ENCODE assay signal across 26 mouse cellular contexts in genomic region chr11:29352214-29352613, GRCm38 (mm10). TPM values are rescaled to one million over a fixed set of nuclear protein-coding genes. Genes with fewer than 3 reads are reported as not detected.
DNase-seq lines count a peak whose midpoint lies in the region; ATAC-seq lines count a peak whose summit lies in the region.
"Had no signal": no experiment of that assay in that cellular context is flagged by ENCODE, and none has a peak within 500 bp of the region (broad histone marks: within the 10 kb centered on the region; RNA-seq: fewer than 3 reads in every experiment).

No protein-coding gene starts in this region.

- H3K27ac ChIP-seq in heart, embryonic 11.5 days (ENCODE audit: low read depth, low read length): no peak overlapping the region
- H3K27ac ChIP-seq: embryonic facial prominence, embryonic 13.5 days; forebrain, embryonic 10.5 days; forebrain, embryonic 15.5 days; left cerebral cortex, adult 2 months; limb, embryonic 12.5 days; liver, embryonic 15.5 days; midbrain, embryonic 15.5 days had no signal

- H3K27me3 ChIP-seq in heart, embryonic 11.5 days (ENCODE audit: control insufficient read depth, insufficient read depth, low read length): no peaks in the 10 kb centered on the region
- H3K27me3 ChIP-seq: embryonic facial prominence, embryonic 13.5 days; forebrain, embryonic 15.5 days; limb, embryonic 12.5 days; liver, embryonic 15.5 days; midbrain, embryonic 15.5 days had no signal

- no peaks in the 10 kb centered on the region for H3K4me1 ChIP-seq in heart, embryonic 11.5 days (ENCODE audit: control insufficient read depth, insufficient read depth, low read length)
- H3K4me1 ChIP-seq: embryonic facial prominence, embryonic 13.5 days; forebrain, embryonic 10.5 days; forebrain, embryonic 15.5 days; limb, embryonic 12.5 days; liver, embryonic 15.5 days; midbrain, embryonic 15.5 days had no signal

- no peak overlapping the region for H3K4me3 ChIP-seq in heart, embryonic 11.5 days (ENCODE audit: low read depth, low read length)
- H3K4me3 ChIP-seq: embryonic facial prominence, embryonic 13.5 days; forebrain, embryonic 10.5 days; forebrain, embryonic 15.5 days; left cerebral cortex, adult 2 months; limb, embryonic 12.5 days; liver, embryonic 15.5 days; midbrain, embryonic 15.5 days had no signal

- DNase-seq in 3T3-L1 (ENCODE audit: low read depth, low spot score): peak; percentile 30
- DNase-seq in brain, adult 2 months (ENCODE audit: low read depth, low spot score): peak; percentile 83
- peak; percentile 25 for DNase-seq in cerebellum, adult 8-10 months
- peak; percentile 17 to 49 for DNase-seq in cerebellum, postnatal 25 days
- no peak for DNase-seq in ovary, postnatal 36 days (ENCODE audit: low spot score)
- DNase-seq in spleen, adult 12 weeks (ENCODE audit: low spot score): no peak
- DNase-seq: adrenal gland, adult 2 months; adrenal gland, postnatal 36 days; B cell, adult 2 months; embryo, embryonic 11 days; gastrocnemius, postnatal 10 days; kidney, postnatal 14 days; lung, embryonic 14.5 days; lung, postnatal 14 days; right cerebral cortex, postnatal 4 days; thymus, postnatal 4 days had no signal

- no peaks in the 10 kb centered on the region for H3K9me3 ChIP-seq in heart, embryonic 11.5 days (replicated peaks; ENCODE audit: control insufficient read depth, low read length)
- H3K9me3 ChIP-seq: embryonic facial prominence, embryonic 13.5 days; forebrain, embryonic 10.5 days; forebrain, embryonic 15.5 days; limb, embryonic 12.5 days; liver, embryonic 15.5 days; midbrain, embryonic 15.5 days had no signal

- no peak overlapping the region for H3K9ac ChIP-seq in heart, embryonic 11.5 days (ENCODE audit: low read depth, low read length)
- H3K9ac ChIP-seq: embryonic facial prominence, embryonic 13.5 days; forebrain, embryonic 15.5 days; limb, embryonic 12.5 days; liver, embryonic 15.5 days; lung, embryonic 14.5 days; midbrain, embryonic 15.5 days had no signal

- ATAC-seq in heart, embryonic 11.5 days (replicated peaks; ENCODE audit: insufficient number of reproducible peaks, low FRiP score, low TSS enrichment): no peak
- ATAC-seq: activated CD4-positive, CD25-positive, alpha-beta regulatory T cell, adult 4 months; forebrain, embryonic 15.5 days; intestine, embryonic 16.5 days; midbrain, embryonic 15.5 days had no signal

- H3K4me2 ChIP-seq in heart, embryonic 11.5 days: no peak overlapping the region
- H3K4me2 ChIP-seq: embryonic facial prominence, embryonic 13.5 days; forebrain, embryonic 15.5 days; limb, embryonic 12.5 days; liver, embryonic 15.5 days; lung, embryonic 14.5 days; midbrain, embryonic 15.5 days had no signal

- WGBS in heart, embryonic 11.5 days (ENCODE audit: insufficient replicate concordance): 62% methylated on average over 1 of the region's 1 CpGs

- H3K36me3 ChIP-seq in heart, embryonic 11.5 days (ENCODE audit: control insufficient read depth, insufficient read depth, low read length): no peaks in the 10 kb centered on the region
- H3K36me3 ChIP-seq: embryonic facial prominence, embryonic 13.5 days; forebrain, embryonic 10.5 days; forebrain, embryonic 15.5 days; limb, embryonic 12.5 days; liver, embryonic 15.5 days; midbrain, embryonic 15.5 days had no signal

RNA-seq across cellular contexts. Expression of gene Ccdc88a, which starts 21.2 kb away (rescaled TPM):
- polyA plus RNA-seq in heart, embryonic 11.5 days (2014; fragmentation: Nextera tagmentation; extraction: Ambion mirVana): 24.9 and 25.0 TPM in 2 replicates

Comparison
In these comparisons a context has a peak if more than half of its experiments do, and no peak if none do; other contexts are left out.
1. DNase-seq: peak in 3T3-L1 (single experiment), brain, adult 2 months (single experiment), cerebellum, adult 8-10 months (single experiment) and cerebellum, postnatal 25 days (2 of 2); none in ovary, postnatal 36 days (single experiment) and spleen, adult 12 weeks (single experiment).